Mouse (Mus musculus) lung, postnatal 10 days (tissue): ENCODE measurements around the gene Vrk3.

Source experiments
- DNase-seq: peaks from one replicate; pipeline ENCODE4 v3.0.0; 2021

Vrk3 gene

DNA sequence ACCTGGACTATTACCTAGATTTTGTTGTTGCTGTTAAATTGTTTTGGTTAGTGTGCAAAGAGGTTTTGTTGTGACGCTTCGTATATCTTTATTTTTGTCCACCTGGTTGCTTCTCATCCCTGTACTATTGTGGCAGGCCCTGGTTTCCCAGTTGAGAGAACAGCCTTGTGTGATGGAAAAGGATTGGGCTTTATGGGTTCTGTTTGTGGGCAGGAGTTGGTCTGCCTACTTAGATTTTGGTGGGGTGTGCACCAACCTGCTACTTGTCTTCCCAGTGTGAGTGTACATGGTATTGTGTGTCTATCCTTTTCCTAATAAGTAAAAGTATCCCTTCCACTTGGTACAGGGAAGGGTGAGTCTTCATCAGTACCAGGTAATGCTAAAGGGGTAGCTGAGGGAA is 71.2 kb downstream of the Vrk3 start:
- DNase-seq: peak; percentile 0

DNA sequence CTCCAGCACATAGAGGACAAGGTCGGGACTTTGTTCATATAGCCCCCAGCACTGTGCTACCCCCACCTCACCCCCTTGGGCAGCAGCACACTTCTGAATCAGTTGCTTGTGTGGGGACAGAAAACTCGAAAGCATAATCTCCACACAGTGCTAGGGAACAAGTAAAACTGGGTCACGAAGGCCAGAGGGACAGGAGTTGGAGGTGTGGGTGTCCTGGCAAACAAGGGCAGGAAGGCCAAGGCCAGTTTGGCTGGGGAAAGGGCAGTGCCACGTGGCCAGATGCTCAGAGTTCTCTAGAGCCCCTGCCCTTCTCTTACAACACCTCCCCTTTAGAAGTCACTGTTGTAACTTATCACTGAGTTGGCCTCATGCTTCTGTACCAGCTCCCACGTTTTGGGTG is 71.7 kb downstream of the Vrk3 start:
- peak; percentile 2 for DNase-seq

DNA sequence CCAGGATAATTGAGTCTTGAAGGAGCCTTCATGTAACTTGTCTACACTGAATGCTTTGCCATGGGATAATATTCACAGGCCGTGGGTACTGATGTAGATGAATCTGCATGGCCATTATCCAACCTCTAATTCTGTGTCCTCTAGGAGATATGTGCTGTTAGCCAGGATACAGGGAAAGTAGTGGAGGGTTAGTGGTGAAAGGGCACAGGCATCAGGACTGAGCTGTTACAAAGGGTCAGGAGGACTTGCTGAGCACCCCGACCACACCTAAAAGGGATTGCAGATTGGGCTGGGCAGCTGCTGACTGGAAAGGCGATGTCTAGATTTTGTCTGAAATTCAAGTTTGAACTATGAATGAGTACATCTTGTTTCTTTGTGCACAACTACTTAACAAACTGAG is 72.3 kb downstream of the Vrk3 start:
- peak; percentile 0 for DNase-seq

DNA sequence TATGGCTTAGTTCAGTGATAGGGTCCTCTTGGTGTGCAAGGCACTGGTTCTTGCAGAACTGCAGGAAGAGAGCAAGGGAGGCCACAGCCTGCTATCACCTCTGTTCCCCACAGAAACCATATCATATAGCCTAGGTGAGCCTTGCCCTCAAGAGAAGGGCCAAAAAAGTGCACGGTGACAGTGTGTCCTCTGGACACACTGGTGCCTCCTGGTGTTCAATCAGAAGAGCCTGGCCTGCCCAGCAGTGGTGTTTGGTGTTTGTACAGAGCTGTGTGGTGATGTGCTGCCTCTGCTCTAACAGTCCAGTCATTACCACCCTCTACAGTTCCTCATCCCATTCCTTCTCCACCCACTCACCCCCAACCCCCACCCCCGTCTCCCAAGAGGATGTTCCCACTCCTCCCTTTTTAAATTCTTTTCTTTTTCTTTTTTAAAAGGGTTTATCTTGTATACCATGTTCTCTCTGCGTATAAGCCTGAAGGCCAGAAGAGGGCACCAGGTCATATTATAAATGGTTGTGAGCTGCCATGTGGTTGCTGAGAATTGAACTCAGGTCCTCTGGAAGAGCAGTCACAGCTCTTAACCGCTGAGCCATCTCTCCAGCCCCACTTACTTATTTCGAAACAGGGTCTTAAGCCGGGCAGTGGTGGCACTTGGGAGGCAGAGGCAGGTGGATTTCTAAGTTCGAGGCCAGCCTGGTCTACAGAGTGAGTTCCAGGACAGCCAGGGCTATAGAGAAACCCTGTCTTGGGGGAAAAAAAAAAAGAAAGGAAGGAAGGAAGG is 73.6 kb downstream of the Vrk3 start:
- DNase-seq: peak; percentile 9

DNA sequence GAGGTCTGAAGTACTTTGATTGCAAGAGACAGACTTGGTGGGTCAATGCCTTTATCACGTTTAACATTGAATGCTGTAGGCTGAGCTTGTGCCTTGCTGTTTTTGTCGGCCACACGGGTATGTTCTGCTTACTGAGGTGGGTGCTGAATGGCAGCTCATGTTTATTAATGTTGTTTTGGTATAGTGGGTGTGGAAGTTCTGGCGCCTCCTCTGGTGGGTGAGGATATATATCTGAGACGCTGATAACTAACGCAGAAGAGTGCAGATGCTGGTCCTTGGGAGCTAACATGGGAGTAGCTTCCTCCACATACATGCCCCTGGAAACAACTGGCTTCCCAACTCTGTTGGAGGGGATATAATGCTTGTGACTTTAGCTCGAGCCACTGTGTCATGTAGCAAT is 75.2 kb downstream of the Vrk3 start:
- no peak for DNase-seq

DNA sequence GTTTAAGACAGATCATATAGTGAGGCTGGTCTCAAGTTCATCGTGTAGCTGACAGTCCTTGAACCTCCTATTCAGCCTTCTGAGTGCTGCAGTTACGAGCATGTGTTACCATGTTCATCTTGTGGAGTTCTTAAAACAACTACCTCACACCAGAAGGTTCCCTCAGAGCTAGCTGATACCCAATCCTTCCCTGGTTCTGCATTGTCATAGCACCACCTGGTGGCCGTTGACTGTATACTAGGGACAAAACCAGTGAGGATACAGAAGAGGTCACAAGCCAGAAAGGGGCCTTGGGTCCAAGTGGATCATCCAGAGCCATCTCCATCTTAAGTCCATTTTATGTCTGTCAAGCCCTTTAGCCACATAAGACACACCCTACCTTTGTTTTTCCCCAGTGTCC is 76.7 kb downstream of the Vrk3 start:
- DNase-seq: peak; percentile 89

DNA sequence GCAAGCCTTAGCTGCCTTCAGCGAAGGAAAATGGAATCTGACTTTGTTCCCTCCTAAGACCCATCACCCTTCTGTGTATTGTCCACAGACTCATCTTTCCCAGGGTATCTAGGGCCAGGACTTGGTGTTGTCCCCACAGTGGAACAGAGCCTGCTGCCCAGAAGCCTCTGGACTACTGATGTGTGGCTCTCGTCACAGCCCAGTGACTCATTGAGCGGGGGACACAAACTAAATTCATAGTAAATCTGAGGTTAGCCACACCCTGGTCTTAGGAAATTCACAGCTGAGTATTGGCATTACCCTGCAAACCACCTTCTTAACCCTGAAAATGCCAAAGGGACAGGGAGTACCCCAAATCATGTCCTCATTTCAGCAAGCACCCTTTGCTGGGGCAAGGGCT is 78.6 kb downstream of the Vrk3 start:
- DNase-seq: no peak
